In genomic region chr10:77550874-77551273, GRCm38 (mm10) we compare ENCODE assay signal across 10 mouse cellular contexts. TPM values are rescaled to one million over a fixed set of nuclear protein-coding genes. Genes with fewer than 3 reads are reported as not detected.
DNase-seq lines count a peak whose midpoint lies in the region; ATAC-seq lines count a peak whose summit lies in the region.
"Had no signal": no experiment of that assay in that cellular context is flagged by ENCODE, and none has a peak within 500 bp of the region (broad histone marks: within the 10 kb centered on the region; RNA-seq: fewer than 3 reads in every experiment).

No protein-coding gene starts in this region.

- H3K27ac ChIP-seq in brown adipose tissue, adult 24 weeks (replicated peaks; ENCODE audit: low read depth, low read length): 0 out of 2 replicates have a peak overlapping the region, but pooled peaks have one; percentile 39
- H3K27ac ChIP-seq: hindbrain, embryonic 15.5 days; lung, embryonic 15.5 days had no signal

- peak; percentile 88 to 90 for ATAC-seq in hematopoietic stem cell, adult 5-6 weeks (replicated peaks in 1 of 2; ENCODE audit: insufficient read depth in 1 of 2, low FRiP score in 2 of 2, low TSS enrichment in 1 of 2, low read depth in 1 of 2, poor library complexity in 2 of 2, severe bottlenecking in 2 of 2)
- ATAC-seq in erythroblast, adult 5-6 weeks (replicated peaks; ENCODE audit: low FRiP score, poor library complexity, severe bottlenecking): no peak

- no peaks in the 10 kb centered on the region for H3K4me1 ChIP-seq in brown adipose tissue, adult 24 weeks (ENCODE audit: control insufficient read depth, insufficient read depth, insufficient read length, low read length)
- H3K4me1 ChIP-seq: hindbrain, embryonic 15.5 days; lung, embryonic 15.5 days had no signal

- DNase-seq in layer of hippocampus, adult 11-12 months (ENCODE audit: low spot score): peak; percentile 70
- no peak for DNase-seq in layer of hippocampus, adult 8-10 months (ENCODE audit: low spot score in 2 of 2)
- peak; percentile 89 to 92 for DNase-seq in monocyte, adult 2 months (ENCODE audit: low read depth in 1 of 2, low spot score in 2 of 2)
- DNase-seq in frontal cortex, adult 2 months (ENCODE audit: extremely low spot score in 1 of 2, low spot score in 1 of 2): no peak
- DNase-seq: thymus, postnatal 36 days had no signal

- H3K4me3 ChIP-seq in brown adipose tissue, adult 24 weeks (ENCODE audit: insufficient read depth, low read depth, low read length): no peak overlapping the region
- H3K4me3 ChIP-seq: hindbrain, embryonic 15.5 days; lung, embryonic 15.5 days had no signal

RNA-seq across cellular contexts. Expression of gene Itgb2, which starts 20.8 kb away (rescaled TPM):
- 10 to 100 TPM in 2 of 4 experiments, 1 to 10 TPM in 2; 3.8 to 36.2 (median 15.3) TPM for total RNA-seq in layer of hippocampus, adult 8-10 months (2022)
- polyA plus RNA-seq in brown adipose tissue, adult 24 weeks (2012; ENCODE audit: insufficient read depth, insufficient read length, missing spikeins): 4.3 and 4.4 TPM in 2 replicates
- 51.2 and 56.5 TPM in 2 replicates for total RNA-seq in hematopoietic stem cell, adult 5-6 weeks (2017)
- polyA plus RNA-seq in frontal cortex, adult 2 months (2012; rRNA removed): 4.5 and 6.8 TPM in 2 replicates
- total RNA-seq in erythroblast, adult 5-6 weeks (2015; ENCODE audit: low replicate concordance): 74.2 and 79.6 TPM in 2 replicates
- total RNA-seq in erythroblast, adult 5-6 weeks (2017; ENCODE audit: low replicate concordance): 51.4 and 55.8 TPM in 2 replicates

RNA-seq across cellular contexts. Expression of gene Pttg1ip, which starts 30.6 kb away (rescaled TPM):
- total RNA-seq in layer of hippocampus, adult 8-10 months (2022): 10 to 100 TPM; 79.3 to 96.1 (median 86.9) TPM
- polyA plus RNA-seq in brown adipose tissue, adult 24 weeks (2012; ENCODE audit: insufficient read depth, insufficient read length, missing spikeins): 88.8 and 92.4 TPM in 2 replicates
- 56.2 and 65.8 TPM in 2 replicates for total RNA-seq in hematopoietic stem cell, adult 5-6 weeks (2017)
- polyA plus RNA-seq in frontal cortex, adult 2 months (2012; rRNA removed): 125 and 132 TPM in 2 replicates
- 58.8 and 73.6 TPM in 2 replicates for total RNA-seq in erythroblast, adult 5-6 weeks (2015; ENCODE audit: low replicate concordance)
- total RNA-seq in erythroblast, adult 5-6 weeks (2017; ENCODE audit: low replicate concordance): 72.6 and 78.0 TPM in 2 replicates

RNA-seq across cellular contexts. Expression of gene Fam207a, which starts 35.3 kb away (rescaled TPM):
- 10 to 100 TPM; 30.5 to 39.0 (median 31.9) TPM for total RNA-seq in layer of hippocampus, adult 8-10 months (2022)
- 5.4 and 11.1 TPM in 2 replicates for polyA plus RNA-seq in brown adipose tissue, adult 24 weeks (2012; ENCODE audit: insufficient read depth, insufficient read length, missing spikeins)
- total RNA-seq in hematopoietic stem cell, adult 5-6 weeks (2017): 19.2 and 32.6 TPM in 2 replicates
- polyA plus RNA-seq in frontal cortex, adult 2 months (2012; rRNA removed): 43.7 and 44.9 TPM in 2 replicates
- total RNA-seq in erythroblast, adult 5-6 weeks (2015; ENCODE audit: low replicate concordance): 4.2 and 6.5 TPM in 2 replicates
- total RNA-seq in erythroblast, adult 5-6 weeks (2017; ENCODE audit: low replicate concordance): 7.1 and 12.4 TPM in 2 replicates

RNA-seq across cellular contexts. Expression of gene Sumo3, which starts 55.0 kb away (rescaled TPM):
- total RNA-seq in layer of hippocampus, adult 8-10 months (2022): 100 to 1,000 TPM; 144 to 152 (median 147) TPM
- 58.1 and 84.9 TPM in 2 replicates for polyA plus RNA-seq in brown adipose tissue, adult 24 weeks (2012; ENCODE audit: insufficient read depth, insufficient read length, missing spikeins)
- total RNA-seq in hematopoietic stem cell, adult 5-6 weeks (2017): 148 and 150 TPM in 2 replicates
- 358 and 364 TPM in 2 replicates for polyA plus RNA-seq in frontal cortex, adult 2 months (2012; rRNA removed)
- 6.3 and 20.2 TPM in 2 replicates for total RNA-seq in erythroblast, adult 5-6 weeks (2015; ENCODE audit: low replicate concordance)
- total RNA-seq in erythroblast, adult 5-6 weeks (2017; ENCODE audit: low replicate concordance): 30.7 and 32.1 TPM in 2 replicates

RNA-seq across cellular contexts. Expression of gene Gm49325, which starts 55.1 kb away (rescaled TPM):
- 10 to 100 TPM in 3 of 4 experiments, 1 to 10 TPM in 1; 7.6 to 33.3 (median 12.1) TPM for total RNA-seq in layer of hippocampus, adult 8-10 months (2022)
- polyA plus RNA-seq in brown adipose tissue, adult 24 weeks (2012; ENCODE audit: insufficient read depth, insufficient read length, missing spikeins): 16.0 and 45.5 TPM in 2 replicates
- not detected in 2 replicates for total RNA-seq in hematopoietic stem cell, adult 5-6 weeks (2017)
- polyA plus RNA-seq in frontal cortex, adult 2 months (2012; rRNA removed): 15.9 and 23.0 TPM in 2 replicates
- total RNA-seq in erythroblast, adult 5-6 weeks (2015; ENCODE audit: low replicate concordance): not detected in 2 replicates
- not detected in 2 replicates for total RNA-seq in erythroblast, adult 5-6 weeks (2017; ENCODE audit: low replicate concordance)

Comparison
In these comparisons a context has a peak if more than half of its experiments do, and no peak if none do; other contexts are left out.
1. DNase-seq: peak in layer of hippocampus, adult 11-12 months (single experiment) and monocyte, adult 2 months (2 of 2); none in layer of hippocampus, adult 8-10 months (0 of 2) and frontal cortex, adult 2 months (0 of 2).